Mouse (Mus musculus) forebrain, embryonic 12.5 days (tissue): Measurements from ENCODE around the gene Gdpd5. TPM values are rescaled to one million over a fixed set of nuclear protein-coding genes. Genes with fewer than 3 reads are reported as not detected.

Experiments
- ATAC-seq: fragments of 200-750 bp; cut with Nextera tagmentation; 2 replicates; pipeline ENCODE4 v1.8.0; 2017; ENCODE audit warnings: moderate TSS enrichment; ENCODE audit not compliant: low FRiP score
- H3K27ac ChIP-seq: fragments of 300-500 bp; sonication (generic); 2 replicates; pipeline ENCODE4 v1.5.1; 2016; ENCODE audit warnings: mild to moderate bottlenecking
- H3K27me3 ChIP-seq: fragments of 300-500 bp; sonication (generic); 2 replicates; pipeline ENCODE4 v1.6.1; 2016; ENCODE audit warnings: mild to moderate bottlenecking
- H3K36me3 ChIP-seq: fragments of 300-500 bp; sonication (generic); replicated peaks from 2 replicates; pipeline ENCODE4 v1.6.1; 2016; ENCODE audit warnings: mild to moderate bottlenecking
- H3K4me1 ChIP-seq: fragments of 300-500 bp; sonication (generic); 2 replicates; pipeline ENCODE4 v1.6.1; 2016
- H3K4me2 ChIP-seq: fragments of 300-500 bp; sonication (generic); 2 replicates; pipeline ENCODE4 v1.6.1; 2016; ENCODE audit warnings: mild to moderate bottlenecking, moderate library complexity
- H3K4me3 ChIP-seq: fragments of 300-500 bp; sonication (generic); replicated peaks from 2 replicates; pipeline ENCODE4 v1.5.1; 2016; ENCODE audit warnings: mild to moderate bottlenecking
- H3K9ac ChIP-seq: fragments of 300-500 bp; sonication (generic); 2 replicates; pipeline ENCODE4 v1.6.1; 2016; ENCODE audit warnings: mild to moderate bottlenecking
- H3K9me3 ChIP-seq: fragments of 300-500 bp; sonication (generic); 2 replicates; pipeline ENCODE4 v1.6.1; 2016
- WGBS: fragments of 180-500 bp; shearing (Covaris S2); methylation state at CpG from one replicate; pipeline ENCODE4 v1.1.7; 2016; 5-methylcytosine and 5-hydroxymethylcytosine counted together
- polyA plus RNA-seq: library from polyadenylated mRNA; unstranded; fragments of >200 nt; fragmentation: Nextera tagmentation; extraction: Ambion mirVana; gene quantifications from 2 replicates; pipeline ENCODE4 v1.2.1, GENCODE M21; 2016

Gene Gdpd5
- polyA plus RNA-seq, 1 experiment from 2014 or later = 29.9 TPM

- no peak for ATAC-seq
- peaks cover 63% of the 10 kb centered on the region for H3K36me3 ChIP-seq
- H3K4me3 ChIP-seq = no peak overlapping the region
- WGBS = 83% methylated on average over 14 of the region's 14 CpGs
- no peak overlapping the region for H3K4me2 ChIP-seq
- H3K9me3 ChIP-seq = no peaks in the 10 kb centered on the region
- H3K4me1 ChIP-seq = peaks cover 16% of the 10 kb centered on the region
- H3K27ac ChIP-seq = peak overlapping the region; percentile 81; the same call in 1 of the 2 replicates
- no peak overlapping the region for H3K9ac ChIP-seq
- H3K27me3 ChIP-seq = peaks cover 21% of the 10 kb centered on the region
Measured at GRCm38 (mm10) chr7:99473638-99474407, 92.6 kb downstream of the Gdpd5 start.

- Histone ChIP-seq H3K4me1 (peaks cover 14% of the 10 kb centered on the region), H3K4me3 (no peak overlapping the region), H3K4me2 (no peak overlapping the region), H3K27me3 (peaks cover 9% of the 10 kb centered on the region), H3K36me3 (peaks cover 75% of the 10 kb centered on the region), H3K9me3 (no peaks in the 10 kb centered on the region), H3K9ac (no peak overlapping the region), H3K27ac (peak overlapping the region; percentile 81)
- 69% methylated on average over 12 of the region's 12 CpGs for WGBS
- ATAC-seq = peak; percentile 76
Measured at GRCm38 (mm10) chr7:99474836-99475561, 93.8 kb downstream of the Gdpd5 start.

- no peak overlapping the region for H3K9ac ChIP-seq
- H3K4me2 ChIP-seq = no peak overlapping the region
- no peaks in the 10 kb centered on the region for H3K9me3 ChIP-seq
- peaks cover 4% of the 10 kb centered on the region for H3K27me3 ChIP-seq
- H3K36me3 ChIP-seq = peaks cover 80% of the 10 kb centered on the region
- WGBS = 97% methylated on average over 2 of the region's 2 CpGs
- H3K4me1 ChIP-seq = peaks cover 19% of the 10 kb centered on the region
- H3K4me3 ChIP-seq = no peak overlapping the region
- peak overlapping the region; percentile 81; the same call in 1 of the 2 replicates for H3K27ac ChIP-seq
- no peak; the same call in 1 of the 2 replicates for ATAC-seq
Measured at GRCm38 (mm10) chr7:99475562-99475911, 94.3 kb downstream of the Gdpd5 start.

GRCm38 (mm10) chr7:99476558-99477114 lies 95.4 kb downstream of the Gdpd5 start:
- WGBS = 45% methylated on average over 3 of the region's 3 CpGs
- H3K27me3 ChIP-seq = no peaks in the 10 kb centered on the region
- no peaks in the 10 kb centered on the region for H3K9me3 ChIP-seq
- H3K4me2 ChIP-seq = no peak overlapping the region
- H3K27ac ChIP-seq = no peak overlapping the region
- ATAC-seq = no peak
- H3K4me1 ChIP-seq = peaks cover 30% of the 10 kb centered on the region
- H3K36me3 ChIP-seq = peaks cover 87% of the 10 kb centered on the region
- no peak overlapping the region for H3K4me3 ChIP-seq
- H3K9ac ChIP-seq = no peak overlapping the region

GRCm38 (mm10) chr7:99477235-99477634 lies 96.0 kb downstream of the Gdpd5 start:
- Histone ChIP-seq H3K9ac (no peak overlapping the region), H3K9me3 (no peaks in the 10 kb centered on the region)

GRCm38 (mm10) chr7:99482637-99483036 lies 101.4 kb downstream of the Gdpd5 start:
- 6% methylated on average over 6 of the region's 6 CpGs for WGBS
- Histone ChIP-seq H3K36me3 (peaks cover 47% of the 10 kb centered on the region), H3K9me3 (no peaks in the 10 kb centered on the region), H3K4me2 (peak overlapping the region; percentile 75), H3K9ac (peak overlapping the region; percentile 93), H3K4me1 (peaks cover 38% of the 10 kb centered on the region), H3K27me3 (peaks cover 19% of the 10 kb centered on the region), H3K27ac (peak overlapping the region; percentile 86), H3K4me3 (peak overlapping the region; percentile 84)
- ATAC-seq = no peak

More at GRCm38 (mm10) chr7:99477235-99477634, 96.0 kb downstream of the Gdpd5 start:
- ATAC-seq = no peak
- 90% methylated on average over 5 of the region's 5 CpGs for WGBS
- Histone ChIP-seq H3K4me2 (no peak overlapping the region), H3K27me3 (no peaks in the 10 kb centered on the region), H3K4me3 (no peak overlapping the region), H3K27ac (no peak overlapping the region), H3K4me1 (peaks cover 36% of the 10 kb centered on the region), H3K36me3 (peaks cover 90% of the 10 kb centered on the region)

- ATAC-seq = peak; percentile 96
- WGBS = under 1% methylated on average over 45 of the region's 45 CpGs
- Histone ChIP-seq H3K4me1 (peaks cover 38% of the 10 kb centered on the region), H3K9ac (peak within 1 kb of the TSS; percentile 93), H3K9me3 (no peaks in the 10 kb centered on the region), H3K4me2 (peak within 1 kb of the TSS; percentile 75), H3K4me3 (peak within 1 kb of the TSS; percentile 84), H3K27me3 (peaks cover 19% of the 10 kb centered on the region), H3K27ac (peak within 1 kb of the TSS; percentile 86), H3K36me3 (peaks cover 40% of the 10 kb centered on the region)
Measured at GRCm38 (mm10) chr7:99483271-99483923, 102.2 kb downstream of the Gdpd5 start, which contains the start of gene Rps3. Rps3 (minus strand) TSS chr7:99483738.

- peaks cover 19% of the 10 kb centered on the region for H3K27me3 ChIP-seq
- ATAC-seq = peak; percentile 52
- WGBS = 48% methylated on average over 8 of the region's 8 CpGs
- H3K4me1 ChIP-seq = peaks cover 34% of the 10 kb centered on the region
- H3K4me2 ChIP-seq = peak overlapping the region; percentile 47
- peaks cover 34% of the 10 kb centered on the region for H3K36me3 ChIP-seq
- peak overlapping the region; percentile 84 for H3K4me3 ChIP-seq
- H3K27ac ChIP-seq = no peak overlapping the region
- no peak overlapping the region for H3K9ac ChIP-seq
- H3K9me3 ChIP-seq = no peaks in the 10 kb centered on the region
Measured at GRCm38 (mm10) chr7:99483924-99484319, 102.7 kb downstream of the Gdpd5 start.

- 93% methylated on average over 1 of the region's 1 CpGs for WGBS
- Histone ChIP-seq H3K9ac (no peak overlapping the region), H3K4me2 (no peak overlapping the region), H3K4me1 (peaks cover 34% of the 10 kb centered on the region), H3K9me3 (no peaks in the 10 kb centered on the region), H3K27me3 (peaks cover 19% of the 10 kb centered on the region), H3K4me3 (no peak overlapping the region), H3K36me3 (peaks cover 27% of the 10 kb centered on the region), H3K27ac (no peak overlapping the region)
- ATAC-seq = no peak
Measured at GRCm38 (mm10) chr7:99484679-99485078, 103.5 kb downstream of the Gdpd5 start.

GRCm38 (mm10) chr7:99489708-99490107 lies 108.5 kb downstream of the Gdpd5 start:
- peaks cover 19% of the 10 kb centered on the region for H3K27me3 ChIP-seq

GRCm38 (mm10) chr7:99499128-99499527 lies 117.9 kb downstream of the Gdpd5 start:
- Histone ChIP-seq H3K36me3 (no peaks in the 10 kb centered on the region), H3K27ac (no peak overlapping the region), H3K9ac (no peak overlapping the region), H3K4me2 (no peak overlapping the region), H3K27me3 (no peaks in the 10 kb centered on the region), H3K4me3 (no peak overlapping the region), H3K4me1 (no peaks in the 10 kb centered on the region), H3K9me3 (no peaks in the 10 kb centered on the region)
- WGBS = 63% methylated on average over 1 of the region's 1 CpGs
- ATAC-seq = no peak

More at GRCm38 (mm10) chr7:99489708-99490107, 108.5 kb downstream of the Gdpd5 start:
- H3K9ac ChIP-seq = no peak overlapping the region
- no peak for ATAC-seq
- no peak overlapping the region for H3K4me2 ChIP-seq
- WGBS = 84% methylated on average over 5 of the region's 5 CpGs
- H3K4me3 ChIP-seq = no peak overlapping the region
- no peaks in the 10 kb centered on the region for H3K36me3 ChIP-seq
- no peak overlapping the region for H3K27ac ChIP-seq
- H3K9me3 ChIP-seq = 0 out of 2 replicates have a peak, but pooled peaks cover 8% of the 10 kb centered on the region
- H3K4me1 ChIP-seq = no peaks in the 10 kb centered on the region

GRCm38 (mm10) chr7:99500201-99500600 lies 119.0 kb downstream of the Gdpd5 start:
- ATAC-seq = peak; percentile 77
- no peaks in the 10 kb centered on the region for H3K9me3 ChIP-seq
- H3K27me3 ChIP-seq = no peaks in the 10 kb centered on the region
- no peak overlapping the region for H3K9ac ChIP-seq
- 6% methylated on average over 8 of the region's 8 CpGs for WGBS
- no peak overlapping the region for H3K27ac ChIP-seq
- H3K36me3 ChIP-seq = no peaks in the 10 kb centered on the region
- H3K4me1 ChIP-seq = no peaks in the 10 kb centered on the region
- H3K4me3 ChIP-seq = no peak overlapping the region
- H3K4me2 ChIP-seq = no peak overlapping the region
